Mouse (Mus musculus) hindbrain, embryonic 16.5 days (tissue): ENCODE results near the gene Zfp524. TPM values are rescaled to one million over a fixed set of nuclear protein-coding genes. Genes with fewer than 3 reads are reported as not detected.

Experiments
- ATAC-seq: fragments of 200-750 bp; cut with Nextera tagmentation; 2 replicates; pipeline ENCODE4 v1.8.0; 2017; ENCODE audit warnings: moderate TSS enrichment, moderate library complexity
- H3K27ac ChIP-seq: fragments of 300-500 bp; sonication (generic); 2 replicates; pipeline ENCODE4 v1.5.1; 2014; ENCODE audit warnings: low read depth, mild to moderate bottlenecking, control low read depth, low read length, moderate library complexity
- H3K27me3 ChIP-seq: fragments of 300-500 bp; sonication (generic); replicated peaks from 2 replicates; pipeline ENCODE4 v1.6.1; 2014; ENCODE audit warnings: low read length; ENCODE audit not compliant: control insufficient read depth, insufficient read depth
- H3K36me3 ChIP-seq: fragments of 300-500 bp; sonication (generic); 2 replicates; pipeline ENCODE4 v1.6.1; 2014; ENCODE audit warnings: mild to moderate bottlenecking, low read length, moderate library complexity, mixed read lengths; ENCODE audit not compliant: control insufficient read depth, insufficient read depth
- H3K4me1 ChIP-seq: fragments of 300-500 bp; sonication (generic); 2 replicates; pipeline ENCODE4 v1.6.1; 2014; ENCODE audit warnings: low read depth, low read length; ENCODE audit not compliant: control insufficient read depth, insufficient read depth
- H3K4me2 ChIP-seq: fragments of 300-500 bp; sonication (generic); 2 replicates; pipeline ENCODE4 v1.6.1; 2014; ENCODE audit warnings: mild to moderate bottlenecking, low read length, control low read depth, moderate library complexity
- H3K4me3 ChIP-seq: fragments of 300-500 bp; sonication (generic); 2 replicates; pipeline ENCODE4 v1.5.1; 2014; ENCODE audit warnings: mild to moderate bottlenecking, low read length, control low read depth, moderate library complexity
- H3K9ac ChIP-seq: fragments of 300-500 bp; sonication (generic); 2 replicates; pipeline ENCODE4 v1.6.1; 2014; ENCODE audit warnings: low read depth, mild to moderate bottlenecking, control low read depth, low read length, moderate library complexity
- H3K9me3 ChIP-seq: fragments of 300-500 bp; sonication (generic); 2 replicates; pipeline ENCODE4 v1.6.1; 2014; ENCODE audit warnings: mild to moderate bottlenecking, low read length, moderate library complexity; ENCODE audit not compliant: control insufficient read depth
- WGBS: fragments of 180-500 bp; shearing (Covaris S2); extraction: QIAGEN DNeasy Blood & Tissue Kit; methylation state at CpG from one replicate; pipeline ENCODE4 v1.1.7; 2014; 5-methylcytosine and 5-hydroxymethylcytosine counted together
- polyA plus RNA-seq: library from polyadenylated mRNA; unstranded; fragments of >200 nt; fragmentation: Nextera tagmentation; extraction: Ambion mirVana; gene quantifications from 2 replicates; pipeline ENCODE4 v1.2.1, GENCODE M21; 2015

Gene Zfp524
- polyA plus RNA-seq, 1 experiment from 2014 or later = 9.3 TPM

- H3K4me2 ChIP-seq = peak overlapping the region; percentile 96
- peak overlapping the region; percentile 74 for H3K4me3 ChIP-seq
- H3K4me1 ChIP-seq = peaks cover 39% of the 10 kb centered on the region
- no peaks in the 10 kb centered on the region for H3K27me3 ChIP-seq
- H3K9ac ChIP-seq = peak overlapping the region; percentile 83
- under 1% methylated on average over 60 of the region's 60 CpGs for WGBS
- peak; percentile 86 for ATAC-seq
- no peaks in the 10 kb centered on the region for H3K9me3 ChIP-seq
- peak overlapping the region; percentile 99 for H3K27ac ChIP-seq
- no peaks in the 10 kb centered on the region for H3K36me3 ChIP-seq
These were observed 46.9 kb downstream of the Zfp524 start for GRCm38 (mm10) chr7:5060944-5061773.

- ATAC-seq = peak; percentile 76
- Histone ChIP-seq H3K27me3 (no peaks in the 10 kb centered on the region), H3K27ac (peak within 1 kb of the TSS; percentile 99), H3K36me3 (no peaks in the 10 kb centered on the region), H3K4me1 (peaks cover 39% of the 10 kb centered on the region), H3K4me3 (peak within 1 kb of the TSS; percentile 74), H3K9ac (peak within 1 kb of the TSS; percentile 83), H3K4me2 (peak within 1 kb of the TSS; percentile 96), H3K9me3 (no peaks in the 10 kb centered on the region)
- WGBS = under 1% methylated on average over 50 of the region's 65 CpGs
These were observed 47.7 kb downstream of the Zfp524 start, which contains the start of gene U2af2 for GRCm38 (mm10) chr7:5061774-5062359. U2af2 (plus strand) TSS chr7:5062143.

GRCm38 (mm10) chr7:5062360-5063001 is 48.3 kb downstream of the Zfp524 start:
- Histone ChIP-seq H3K36me3 (peaks cover 3% of the 10 kb centered on the region), H3K27ac (peak overlapping the region; percentile 99), H3K27me3 (no peaks in the 10 kb centered on the region), H3K9ac (peak overlapping the region; percentile 77), H3K4me3 (peak overlapping the region; percentile 74), H3K4me2 (peak overlapping the region; percentile 96), H3K4me1 (peaks cover 38% of the 10 kb centered on the region), H3K9me3 (no peaks in the 10 kb centered on the region)
- under 1% methylated on average over 51 of the region's 51 CpGs for WGBS
- peak; percentile 45 for ATAC-seq

- H3K4me2 ChIP-seq = no peak overlapping the region
- H3K9ac ChIP-seq = no peak overlapping the region
- H3K27me3 ChIP-seq = no peaks in the 10 kb centered on the region
- no peak overlapping the region for H3K4me3 ChIP-seq
- no peak for ATAC-seq
- no peaks in the 10 kb centered on the region for H3K9me3 ChIP-seq
- peaks cover 24% of the 10 kb centered on the region for H3K4me1 ChIP-seq
- H3K36me3 ChIP-seq = peaks cover 18% of the 10 kb centered on the region
- H3K27ac ChIP-seq = no peak overlapping the region
- 95% methylated on average over 6 of the region's 6 CpGs for WGBS
These were observed 50.7 kb downstream of the Zfp524 start for GRCm38 (mm10) chr7:5064886-5065285.

Other genes starting within 250 kb of the Zfp524 start
- gene Fam71e2, start 243.1 kb upstream of the Zfp524 start, polyA plus RNA-seq = not detected in 2 replicates
- 0.95 and 1.3 TPM in 2 replicates for gene Il11, start 231.6 kb upstream of the Zfp524 start, polyA plus RNA-seq
- gene Tmem190, start 231.5 kb upstream of the Zfp524 start, polyA plus RNA-seq = 0.68 TPM in 1 of 2 replicates, not detected in the other
- 6.8 and 9.2 TPM in 2 replicates for gene Tmem238, start 224.8 kb upstream of the Zfp524 start, polyA plus RNA-seq
- 206 and 212 TPM in 2 replicates for gene Rpl28, start 221.5 kb upstream of the Zfp524 start, polyA plus RNA-seq
- 250 and 253 TPM in 2 replicates for gene Ube2s, start 201.8 kb upstream of the Zfp524 start, polyA plus RNA-seq
- gene Shisa7, start 169.7 kb upstream of the Zfp524 start, polyA plus RNA-seq = 9.9 and 10.0 TPM in 2 replicates
- gene Isoc2b, start 144.2 kb upstream of the Zfp524 start, polyA plus RNA-seq = 4.2 and 4.6 TPM in 2 replicates
- gene Isoc2a, start 137.3 kb upstream of the Zfp524 start, polyA plus RNA-seq = 0.89 and 0.93 TPM in 2 replicates
- gene Gm36210, start 107.9 kb upstream of the Zfp524 start, polyA plus RNA-seq = 0.48 and 0.52 TPM in 2 replicates
- 3.2 and 4.2 TPM in 2 replicates for gene Zfp628, start 99.2 kb upstream of the Zfp524 start, polyA plus RNA-seq
- 35.2 and 39.3 TPM in 2 replicates for gene Nat14, start 92.4 kb upstream of the Zfp524 start, polyA plus RNA-seq
- gene Ssc5d, start 88.6 kb upstream of the Zfp524 start, polyA plus RNA-seq = 1.1 and 2.4 TPM in 2 replicates
- 0.14 TPM in 1 of 2 replicates, not detected in the other for gene Sbk2, start 50.0 kb upstream of the Zfp524 start, polyA plus RNA-seq
- gene Sbk3, start 43.2 kb upstream of the Zfp524 start, polyA plus RNA-seq = 0.70 and 0.71 TPM in 2 replicates
- gene Zfp579, start 18.3 kb upstream of the Zfp524 start, polyA plus RNA-seq = 49.2 and 53.5 TPM in 2 replicates
- gene Fiz1, start 282 bp downstream of the Zfp524 start, polyA plus RNA-seq = 28.8 and 34.4 TPM in 2 replicates
- gene Gm44973, start 1.1 kb downstream of the Zfp524 start, polyA plus RNA-seq = 0.18 and 1.2 TPM in 2 replicates
- 5.8 and 6.9 TPM in 2 replicates for gene Zfp865, start 6.0 kb downstream of the Zfp524 start, polyA plus RNA-seq
- gene Ccdc106, start 6.1 kb downstream of the Zfp524 start, polyA plus RNA-seq = 67.3 and 74.5 TPM in 2 replicates
- not detected in 2 replicates for gene 4632433K11Rik, start 19.7 kb downstream of the Zfp524 start, polyA plus RNA-seq
- gene Zfp784, start 24.0 kb downstream of the Zfp524 start, polyA plus RNA-seq = 9.7 and 10.2 TPM in 2 replicates
- 103 and 108 TPM in 2 replicates for gene Zfp580, start 37.1 kb downstream of the Zfp524 start, polyA plus RNA-seq
- 91.8 and 103 TPM in 2 replicates for gene U2af2, start 47.7 kb downstream of the Zfp524 start, polyA plus RNA-seq
- 115 and 124 TPM in 2 replicates for gene Epn1, start 65.8 kb downstream of the Zfp524 start, polyA plus RNA-seq
- not detected in 2 replicates for gene Rfpl4, start 102.5 kb downstream of the Zfp524 start, polyA plus RNA-seq
- 0.67 and 0.95 TPM in 2 replicates for gene Rasl2-9, start 111.5 kb downstream of the Zfp524 start, polyA plus RNA-seq
- gene Vmn1r55, start 135.3 kb downstream of the Zfp524 start, polyA plus RNA-seq = not detected in 2 replicates
- gene Vmn1r56, start 182.3 kb downstream of the Zfp524 start, polyA plus RNA-seq = not detected in 2 replicates
- gene Vmn1r57, start 204.1 kb downstream of the Zfp524 start, polyA plus RNA-seq = not detected in 2 replicates